Mouse (Mus musculus): ENCODE results near the gene Zmiz1. TPM values are rescaled to one million over a fixed set of nuclear protein-coding genes. Genes with fewer than 3 reads are reported as not detected.

Gene Zmiz1
- polyA plus RNA-seq, 1 experiment, result 25.6 TPM

DNA sequence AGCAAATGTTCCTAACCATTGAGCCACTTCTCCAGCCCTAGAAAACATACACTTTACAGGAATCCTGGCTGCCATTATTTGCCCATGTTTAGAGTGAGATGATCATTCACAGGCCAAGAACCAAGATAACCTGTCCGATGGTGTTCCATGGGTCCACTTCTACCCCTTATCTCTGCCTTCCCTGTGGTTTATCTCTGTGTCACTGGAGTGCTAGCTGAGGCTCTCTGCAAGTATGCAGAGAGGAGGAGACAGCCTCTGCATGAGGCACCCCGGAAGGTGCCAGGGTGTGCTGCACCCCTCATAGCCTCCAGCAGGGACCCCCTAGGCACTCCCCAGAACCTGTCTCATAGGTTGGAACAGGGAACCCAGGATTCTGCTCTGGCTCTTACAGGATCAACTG, 108.9 kb downstream of the Zmiz1 start:
- DNase-seq (ENCODE audit: low read depth, low spot score), result no peak
- 93% methylated on average over 2 of the region's 2 CpGs for WGBS

DNA sequence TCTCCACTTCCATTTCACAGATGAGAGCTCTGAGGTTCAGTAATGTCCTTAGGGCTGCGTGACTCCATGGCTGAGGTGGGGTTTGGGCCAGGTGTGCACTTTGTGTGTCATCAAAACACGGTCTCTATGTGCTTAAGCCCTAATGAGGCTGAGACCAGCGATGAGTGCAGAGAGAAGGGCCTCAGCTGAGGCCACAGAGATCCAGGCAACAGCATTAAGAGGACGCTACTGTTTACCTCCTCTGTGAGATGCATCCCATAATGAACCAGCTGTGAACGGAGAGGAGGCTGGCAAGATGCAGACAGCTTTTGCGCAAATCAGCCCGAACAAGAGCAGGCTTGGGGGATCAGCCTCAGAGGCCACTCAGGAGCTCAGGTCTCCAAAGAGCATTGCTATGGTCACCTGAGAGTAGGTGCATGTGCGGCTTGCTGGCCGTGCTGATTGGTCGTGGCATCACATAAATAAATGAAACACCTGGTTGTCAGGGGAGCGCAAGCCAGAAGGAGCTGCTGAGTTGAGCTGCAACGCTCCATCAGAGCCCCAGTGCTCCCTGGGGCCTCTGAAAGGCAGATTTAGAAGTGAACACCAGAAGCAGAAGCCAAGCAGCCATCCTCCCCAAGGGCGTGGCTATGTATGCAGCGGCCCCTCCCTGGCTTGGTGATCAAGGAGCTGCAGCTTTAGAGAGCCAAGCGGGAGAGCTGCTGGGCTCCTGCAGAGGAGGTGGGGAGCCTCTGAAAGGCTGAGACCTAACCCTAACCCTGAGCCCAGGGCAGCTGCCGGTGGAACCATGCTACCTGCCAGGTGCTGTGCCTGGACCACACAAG, 115.3 kb downstream of the Zmiz1 start:
- 58% methylated on average over 16 of the region's 16 CpGs for WGBS
- DNase-seq (ENCODE audit: low read depth, low spot score), result no peak

DNA sequence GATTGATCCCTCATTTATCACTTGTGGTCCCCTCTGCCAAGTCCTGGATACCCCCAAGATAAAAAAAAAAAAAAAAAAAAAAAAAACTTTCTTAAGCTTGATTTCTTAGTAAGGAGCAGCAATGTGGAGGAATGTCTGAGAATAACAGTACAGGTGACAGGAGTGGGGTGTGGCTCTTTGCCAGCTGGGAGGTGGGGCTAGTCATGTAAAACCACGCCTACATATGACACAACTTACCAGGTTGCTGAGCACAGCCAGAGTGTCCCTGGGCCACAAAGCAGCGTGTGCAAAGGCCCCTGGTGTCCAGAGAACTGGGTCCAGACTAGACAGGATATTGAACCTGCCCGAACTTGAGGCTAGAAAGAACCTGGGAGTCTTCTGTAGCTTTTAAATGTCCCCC, 117.7 kb downstream of the Zmiz1 start:
- WGBS, result 74% methylated on average over 3 of the region's 3 CpGs
- DNase-seq (ENCODE audit: low read depth, low spot score), result no peak

DNA sequence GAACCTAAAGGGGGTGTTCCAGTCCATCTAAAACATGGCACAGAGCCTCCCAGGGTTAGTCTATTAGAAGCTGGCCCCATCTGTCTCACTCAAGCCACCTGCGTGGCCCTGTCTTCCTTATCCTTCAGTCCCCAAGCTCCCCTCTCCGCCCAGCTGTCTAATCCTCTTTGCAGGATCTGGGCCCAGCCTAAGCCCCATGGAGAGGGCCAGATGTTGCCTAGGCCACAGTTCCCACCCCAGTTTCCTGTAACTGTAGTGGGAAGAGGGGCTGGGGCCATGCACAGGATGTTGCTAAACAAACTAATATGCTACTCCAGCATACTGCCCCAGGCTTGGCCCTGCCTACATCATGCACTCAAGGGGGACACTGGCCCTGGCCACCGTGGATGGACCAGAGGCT, 118.4 kb downstream of the Zmiz1 start:
- no peak for DNase-seq (ENCODE audit: low read depth, low spot score)
- WGBS, result 63% methylated on average over 3 of the region's 3 CpGs

DNA sequence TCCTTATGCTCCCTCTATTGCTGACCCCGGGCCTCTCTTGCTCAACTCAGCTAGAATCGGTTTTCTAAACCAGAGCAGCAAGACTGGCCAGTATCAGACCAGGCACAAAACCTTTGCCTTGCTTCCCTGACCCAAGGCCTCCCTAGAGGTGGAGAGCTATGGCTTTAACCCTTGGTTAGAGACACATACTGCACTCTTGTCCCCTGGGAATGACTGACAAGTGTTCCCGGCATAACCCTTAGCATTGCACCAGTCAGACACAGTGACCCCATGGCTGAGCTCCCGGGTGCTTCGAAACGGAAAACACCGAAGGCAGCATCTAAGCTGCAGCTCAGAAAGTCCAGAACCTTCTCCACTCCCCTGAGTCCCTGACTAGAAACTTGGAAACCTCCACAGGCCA, 120.6 kb downstream of the Zmiz1 start:
- no peak for DNase-seq (ENCODE audit: low read depth, low spot score)
- WGBS, result 82% methylated on average over 7 of the region's 7 CpGs

DNA sequence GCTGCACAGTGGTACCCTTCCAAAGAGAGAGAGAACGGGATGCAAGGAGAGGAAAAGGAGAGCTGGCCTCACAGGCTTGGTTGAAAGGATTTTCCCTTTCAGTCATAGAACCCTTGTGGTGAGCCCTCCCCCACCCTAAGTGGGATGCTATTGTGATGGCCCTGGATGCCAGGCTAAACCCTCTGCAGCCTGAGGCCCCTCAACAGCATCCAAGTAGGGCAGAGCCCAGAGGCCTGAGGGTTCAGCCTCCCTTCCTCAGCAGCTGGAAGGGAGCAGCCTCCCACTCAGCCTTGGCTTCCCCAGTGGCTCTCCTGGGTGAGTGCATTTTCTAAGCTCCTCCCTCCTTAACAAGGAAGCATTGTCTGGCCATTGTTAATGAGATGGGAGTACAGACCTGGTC, 121.4 kb downstream of the Zmiz1 start:
- no peak for DNase-seq (ENCODE audit: low read depth, low spot score)
- 86% methylated on average over 1 of the region's 1 CpGs for WGBS

DNA sequence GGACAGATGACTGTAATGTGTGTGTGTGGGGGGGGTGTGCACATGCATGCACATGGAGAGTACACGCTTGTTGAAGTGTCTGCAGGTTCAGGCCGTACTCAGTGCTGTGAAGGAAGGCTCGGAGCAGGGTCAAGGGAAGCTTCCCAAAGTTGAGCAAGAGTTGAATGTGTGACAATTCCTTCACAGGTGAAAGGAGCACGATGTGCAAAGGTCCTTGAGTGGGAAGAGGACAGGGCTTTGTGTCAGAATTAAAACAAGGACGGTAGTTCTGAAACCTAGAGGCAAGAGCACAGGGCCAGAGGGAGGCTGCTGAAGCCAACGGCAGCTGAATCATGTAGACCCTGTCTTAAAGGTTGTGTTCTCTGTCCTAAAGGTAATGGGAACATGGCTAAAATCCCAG, 123.6 kb downstream of the Zmiz1 start:
- 93% methylated on average over 6 of the region's 6 CpGs for WGBS
- DNase-seq (ENCODE audit: low read depth, low spot score), result no peak

DNA sequence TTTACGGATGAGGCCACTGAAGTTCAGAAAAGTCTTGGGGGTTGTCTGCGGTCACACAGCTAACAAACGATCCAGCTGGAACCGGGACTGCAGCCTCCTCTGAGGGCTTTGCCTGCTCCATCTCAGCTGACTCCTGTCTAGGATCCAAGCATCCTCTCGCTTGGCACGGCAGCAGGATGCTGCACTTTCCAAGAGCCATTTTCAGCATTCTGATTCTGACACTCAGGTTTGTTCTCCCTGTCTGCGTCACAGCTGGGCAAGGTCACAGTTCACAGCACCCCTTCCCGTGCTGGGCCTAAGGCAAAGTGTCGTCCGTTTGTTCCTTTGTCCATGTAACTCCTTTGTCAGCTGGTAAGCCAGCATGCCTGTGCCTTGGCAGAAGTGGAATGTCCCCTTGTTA, 124.9 kb downstream of the Zmiz1 start:
- 75% methylated on average over 10 of the region's 10 CpGs for WGBS
- DNase-seq (ENCODE audit: low read depth, low spot score), result no peak

DNA sequence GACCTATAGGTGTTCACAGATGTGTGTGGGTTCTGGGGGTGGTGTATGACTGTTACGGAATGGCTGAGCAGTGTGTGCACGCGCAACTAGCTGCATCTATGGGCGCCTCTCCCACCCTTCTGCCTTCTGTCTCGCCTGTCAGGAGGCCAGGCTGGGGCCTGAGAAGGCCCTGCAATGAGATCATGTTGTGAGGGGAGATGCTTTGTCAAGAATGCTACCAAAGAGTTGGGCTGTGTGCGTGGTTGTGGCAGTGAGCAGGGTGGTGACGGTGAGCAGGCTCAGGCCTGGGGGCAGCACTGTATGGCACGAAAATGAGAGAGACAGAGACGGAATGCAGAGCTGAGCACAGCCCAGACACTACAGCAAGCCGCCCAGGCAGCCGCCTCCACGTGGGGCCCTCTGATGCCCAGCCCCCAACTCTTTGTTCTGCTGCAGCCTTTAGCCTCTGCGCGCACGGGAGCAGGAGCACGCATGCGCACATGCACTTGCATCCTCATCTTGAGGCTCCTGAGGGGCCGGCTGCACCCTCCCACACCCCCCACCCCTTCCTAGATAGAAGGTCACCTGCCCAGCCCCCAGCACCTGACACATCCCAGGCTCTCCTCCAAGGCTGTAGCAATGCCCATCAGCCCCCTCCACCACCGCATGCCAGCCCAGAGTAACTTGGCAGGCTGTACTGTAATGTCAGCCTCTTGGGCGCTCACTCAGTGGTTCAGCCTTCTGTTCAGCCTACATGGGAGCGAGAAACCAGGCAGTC, 126.7 kb downstream of the Zmiz1 start:
- 79% methylated on average over 21 of the region's 21 CpGs for WGBS
- DNase-seq (ENCODE audit: low read depth, low spot score), result no peak

DNA sequence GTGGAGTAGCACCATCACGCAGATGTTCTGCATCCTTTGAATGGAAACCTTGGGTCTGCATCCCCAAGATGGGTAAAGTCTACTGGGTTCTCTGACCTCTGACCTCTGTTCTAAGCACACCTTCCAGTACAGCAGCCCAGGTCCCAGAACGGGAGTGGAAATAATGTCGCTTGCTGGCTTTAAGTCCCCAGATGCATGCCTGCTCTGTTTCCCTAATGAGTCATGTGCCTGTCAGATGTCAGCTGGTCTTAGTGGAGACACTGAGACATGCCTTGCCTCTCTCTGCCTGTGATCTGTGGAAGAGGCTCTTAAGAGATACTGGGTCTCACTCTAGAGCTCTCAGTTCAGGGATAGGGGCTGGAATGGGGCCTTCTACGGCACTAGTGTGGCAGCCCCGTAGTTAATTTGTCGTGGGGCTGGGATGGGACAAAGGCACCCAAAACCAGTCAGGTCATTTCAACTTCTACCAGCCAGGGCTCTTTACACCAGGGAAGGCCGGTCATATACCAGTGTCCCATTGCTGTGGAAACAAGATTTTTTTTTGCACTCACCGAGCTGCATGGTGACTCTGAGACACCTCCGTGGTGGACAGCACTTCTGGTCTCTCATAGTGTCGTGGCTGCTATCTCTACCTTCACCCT, 128.0 kb downstream of the Zmiz1 start:
- no peak for DNase-seq (ENCODE audit: low read depth, low spot score)
- WGBS, result 55% methylated on average over 10 of the region's 10 CpGs

DNA sequence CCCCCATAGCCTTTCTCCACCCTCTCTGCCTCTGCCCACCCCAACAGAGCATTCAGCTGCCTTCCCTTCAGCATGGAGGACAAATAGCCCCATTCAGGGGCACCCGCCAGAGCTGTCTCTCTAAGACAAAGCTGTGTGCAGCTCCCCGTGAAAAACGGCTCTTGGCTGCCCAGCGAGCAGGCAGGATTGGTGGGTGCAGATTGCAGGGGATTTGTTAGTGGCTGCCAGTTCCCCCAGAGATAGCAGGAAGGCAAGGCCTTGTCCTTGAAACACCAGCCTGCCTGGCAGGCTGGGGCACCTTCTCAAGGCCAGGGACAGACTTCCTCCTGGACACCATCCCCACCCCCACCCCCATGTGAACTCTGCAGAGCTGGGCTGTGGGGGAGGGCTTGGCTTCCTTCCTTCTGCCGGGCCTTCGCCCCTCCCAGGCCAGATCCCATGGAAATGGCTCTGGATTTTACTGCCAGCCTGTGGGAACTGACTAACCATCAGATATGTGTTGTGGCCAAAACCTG, 128.6 kb downstream of the Zmiz1 start:
- 20% methylated on average over 6 of the region's 6 CpGs for WGBS
- DNase-seq (ENCODE audit: low read depth, low spot score), result no peak

DNA sequence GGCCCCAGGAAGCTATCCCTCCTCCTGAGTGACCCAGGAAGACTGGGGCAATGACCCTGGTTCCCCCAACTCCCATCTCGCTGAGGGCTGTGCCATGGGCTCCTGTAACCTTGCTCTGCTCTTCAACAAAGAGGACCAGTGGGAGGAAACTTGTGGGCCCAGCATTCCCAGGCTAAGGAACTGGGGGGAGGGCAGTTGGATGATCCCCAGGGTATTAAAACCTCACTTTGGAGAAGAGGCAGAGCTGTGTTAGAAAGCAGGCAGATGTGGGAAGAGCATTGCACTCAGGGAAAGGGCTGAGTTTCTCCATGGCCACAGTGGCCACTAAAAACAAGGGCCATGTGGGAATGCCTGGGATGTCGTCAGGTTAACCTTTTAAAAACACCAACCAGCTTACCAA, 129.2 kb downstream of the Zmiz1 start:
- no peak for DNase-seq (ENCODE audit: low read depth, low spot score)
- WGBS, result 57% methylated on average over 2 of the region's 2 CpGs

DNA sequence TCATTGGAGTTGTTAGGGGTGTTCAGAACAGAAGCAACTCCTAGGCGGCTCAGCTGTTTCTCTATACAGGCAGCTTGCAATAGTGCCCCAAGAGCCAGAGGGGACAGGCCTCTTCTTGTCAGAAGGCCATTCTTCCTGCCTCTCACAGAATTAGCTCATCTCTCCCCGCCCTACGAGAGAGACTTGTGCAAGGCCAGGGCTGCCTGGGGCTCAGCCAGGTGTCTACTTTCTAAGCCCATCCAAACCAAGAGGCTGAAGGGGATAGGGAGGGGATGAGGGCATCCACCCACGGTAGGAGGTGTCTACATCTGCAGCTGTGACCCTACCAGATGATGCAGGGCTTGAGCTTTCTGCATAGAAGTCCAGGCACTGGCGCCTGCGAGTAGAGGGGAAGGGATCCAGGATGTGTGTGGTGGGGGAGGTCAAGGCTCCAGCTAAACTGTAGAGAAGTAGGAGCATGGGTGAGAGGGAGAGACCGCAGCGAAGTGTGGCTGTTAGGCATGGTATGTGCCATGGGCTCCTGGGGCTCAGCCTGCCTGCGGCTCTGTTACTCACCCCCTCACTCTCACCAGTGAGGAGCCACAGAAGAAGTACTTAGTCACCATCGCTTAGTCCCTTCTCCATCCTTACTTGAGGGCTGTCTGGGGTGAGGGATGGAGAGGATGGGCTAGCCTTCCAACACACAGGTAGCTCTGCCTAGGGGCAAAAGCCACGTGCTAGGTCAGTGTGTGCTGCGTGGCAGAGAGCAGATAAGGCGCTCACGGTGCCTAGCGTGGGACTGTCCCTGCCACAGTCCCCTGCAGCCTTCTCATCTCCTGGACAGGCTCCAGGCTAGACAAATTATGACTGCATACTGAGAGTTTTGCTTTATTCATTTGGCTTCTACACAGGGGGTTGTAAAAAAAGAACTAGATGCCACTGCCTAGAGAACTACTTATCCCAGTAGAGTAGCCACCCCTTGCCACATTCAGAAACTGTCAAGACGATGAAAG, 130.3 kb downstream of the Zmiz1 start:
- DNase-seq (ENCODE audit: low read depth, low spot score), result no peak
- WGBS, result 72% methylated on average over 16 of the region's 16 CpGs

DNA sequence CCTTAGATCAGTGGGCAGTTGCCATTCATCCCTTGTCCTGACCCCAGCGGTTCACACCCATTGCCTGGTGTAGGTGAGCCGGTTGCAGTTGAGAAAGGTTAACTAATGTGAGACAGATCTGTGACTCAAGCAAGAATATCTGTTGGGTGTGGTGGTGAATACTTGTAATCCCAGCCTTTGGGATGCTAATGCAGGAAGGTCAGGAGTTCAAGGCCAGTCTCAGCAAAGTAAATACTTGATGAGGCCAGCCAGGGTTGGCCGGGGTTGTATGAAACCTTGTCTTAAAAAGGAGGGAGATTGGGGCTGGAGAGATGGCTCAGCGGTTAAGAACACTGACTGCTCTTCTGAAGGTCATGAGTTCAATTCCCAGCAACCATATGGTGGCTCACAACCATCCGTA, 132.0 kb downstream of the Zmiz1 start:
- 70% methylated on average over 5 of the region's 5 CpGs for WGBS
- no peak for DNase-seq (ENCODE audit: low read depth, low spot score)

DNA sequence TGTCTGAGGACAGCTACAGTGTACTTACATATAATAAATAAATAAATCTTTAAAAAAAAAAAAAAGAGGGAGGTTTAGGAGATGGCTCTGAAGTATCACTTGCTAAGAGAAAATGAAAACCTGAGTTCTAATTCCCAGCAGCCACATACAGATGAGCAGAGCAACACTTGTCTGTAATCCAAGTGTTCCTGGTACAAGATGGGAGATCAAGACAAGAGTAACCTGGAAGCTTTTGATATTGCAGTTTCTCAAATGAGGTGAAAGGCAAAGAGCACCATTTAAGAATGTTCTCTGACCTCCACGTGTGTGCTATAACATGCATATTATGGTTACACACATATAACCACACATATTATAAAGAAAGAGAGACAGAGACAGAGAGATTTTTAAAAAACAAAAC, 132.4 kb downstream of the Zmiz1 start:
- WGBS, result 88% methylated on average over 1 of the region's 1 CpGs
- DNase-seq (ENCODE audit: low read depth, low spot score), result no peak

DNA sequence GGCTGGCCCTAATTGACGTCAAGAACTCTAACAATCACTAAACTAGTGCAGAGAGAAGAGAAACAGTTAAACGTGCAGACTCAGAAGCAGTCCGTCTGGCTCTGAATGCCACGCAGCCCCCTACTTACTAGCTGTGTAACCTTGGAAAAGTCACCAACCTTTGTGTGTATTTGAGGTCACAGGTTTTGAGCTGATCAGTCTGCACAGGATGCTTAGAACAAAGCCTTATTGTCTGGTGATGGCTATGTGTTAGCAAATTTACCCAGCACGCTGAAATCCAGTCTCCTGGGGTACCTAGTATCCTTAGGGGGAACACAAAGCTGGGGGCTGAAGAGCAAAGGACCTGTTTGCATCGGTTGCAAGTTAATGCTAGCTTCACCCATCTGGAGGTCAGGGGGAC, 133.5 kb downstream of the Zmiz1 start:
- 80% methylated on average over 6 of the region's 6 CpGs for WGBS
- DNase-seq (ENCODE audit: low read depth, low spot score), result no peak

DNA sequence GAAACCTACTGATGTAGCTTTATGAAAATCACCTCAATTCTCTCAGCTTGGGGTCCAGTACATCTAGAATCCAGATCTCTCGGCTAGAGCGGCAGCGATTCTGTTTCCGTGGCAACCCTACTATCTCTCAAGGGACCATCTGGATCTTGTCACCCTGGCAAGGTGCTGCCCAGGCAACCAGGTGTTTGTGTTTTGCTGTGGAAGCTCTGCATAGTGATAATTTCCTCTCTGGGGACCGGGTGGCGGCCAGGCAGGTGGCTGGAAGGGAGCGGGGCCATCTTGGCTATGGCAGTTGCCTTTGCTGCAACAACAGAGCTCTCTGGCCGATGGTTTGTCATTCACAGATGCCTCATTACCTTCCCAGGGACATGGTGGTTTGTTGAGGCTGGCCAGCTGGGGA, 134.9 kb downstream of the Zmiz1 start:
- no peak for DNase-seq (ENCODE audit: low read depth, low spot score)
- 74% methylated on average over 8 of the region's 8 CpGs for WGBS

DNA sequence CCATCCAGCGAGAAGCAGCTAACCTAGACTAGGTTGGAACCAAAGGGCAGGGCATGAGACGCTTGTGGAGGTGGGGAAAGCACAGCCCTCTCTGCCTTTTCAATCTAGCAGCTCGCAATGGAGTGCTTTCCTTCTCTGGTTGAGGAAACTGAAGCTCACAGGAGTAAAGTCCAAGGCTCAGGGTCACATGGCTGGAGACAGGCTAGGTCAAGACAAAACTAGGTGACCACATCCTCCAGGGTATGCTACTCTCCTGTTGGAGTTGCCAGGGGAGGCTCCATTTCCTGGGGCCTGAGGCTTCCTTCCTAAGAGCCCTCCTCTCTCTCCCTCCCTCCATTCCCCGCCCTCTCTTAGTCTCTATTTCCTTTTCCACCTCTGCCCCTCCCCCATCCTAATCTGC, 135.6 kb downstream of the Zmiz1 start:
- DNase-seq (ENCODE audit: low read depth, low spot score), result no peak
- WGBS, result 72% methylated on average over 4 of the region's 4 CpGs

DNA sequence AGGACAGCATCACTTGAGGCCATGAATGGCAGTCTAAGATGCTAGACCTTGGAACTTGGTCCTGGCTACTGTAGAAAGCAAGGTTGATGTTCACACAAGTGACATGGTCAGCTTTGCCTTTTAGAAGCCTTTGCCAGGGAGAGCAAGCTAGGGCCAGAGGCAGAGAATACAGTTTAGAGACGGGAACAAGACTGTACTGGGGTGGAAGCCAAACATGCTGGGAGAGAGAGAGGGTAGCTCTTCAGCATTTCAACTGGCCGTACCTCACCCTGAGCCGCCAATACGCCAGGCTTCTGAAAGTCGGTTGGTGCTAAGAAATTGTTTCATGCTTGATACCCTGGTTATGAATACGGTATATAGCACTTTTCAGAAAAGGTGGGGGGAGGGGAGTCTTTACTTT, 140.0 kb downstream of the Zmiz1 start:
- WGBS, result 86% methylated on average over 6 of the region's 6 CpGs
- no peak for DNase-seq (ENCODE audit: low read depth, low spot score)

All from large intestine, adult 2 months (tissue).